Mouse (Mus musculus): ENCODE measurements around the gene BC024978.

DNA sequence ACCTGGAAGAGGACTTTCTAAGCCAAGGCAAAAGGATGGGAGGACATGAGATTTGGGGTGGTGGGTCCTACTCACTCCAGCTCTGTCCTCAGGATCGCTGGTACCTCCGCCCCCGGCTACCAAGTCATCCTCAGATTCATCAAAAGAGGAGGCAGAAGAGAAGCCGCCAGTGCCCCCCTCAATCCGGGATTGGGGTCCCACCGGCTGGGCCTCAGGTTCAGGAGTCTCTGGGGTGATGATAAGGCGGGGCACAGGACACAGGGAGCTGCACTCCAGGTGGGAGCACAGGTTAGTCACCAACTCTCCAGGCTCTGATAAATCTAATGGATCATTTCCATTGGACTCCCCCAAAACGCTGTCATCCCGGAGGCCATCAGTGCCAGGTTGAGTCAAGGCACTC is 31.7 kb downstream of the BC024978 start:
- TF ChIP-seq CTCF (IDR thresholded peaks at IDR 0.05; ENCODE audit: low read depth, low read length) (no peak), GATA1 (IDR thresholded peaks at IDR 0.05; ENCODE audit: borderline replicate concordance, low read length) (no peak), GATA2 (IDR thresholded peaks at IDR 0.05; ENCODE audit: borderline replicate concordance, low read depth, low read length) (no peak), TAL1 (conservative IDR thresholded peaks at IDR 0.05; ENCODE audit: low read depth, low read length) (no peak)

Data from G1E (cell line).